Mouse (Mus musculus): ENCODE data around the gene Arhgef15. TPM values are rescaled to one million over a fixed set of nuclear protein-coding genes. Genes with fewer than 3 reads are reported as not detected.

Arhgef15 gene
- total RNA-seq, 2 experiments from 2014 or later: 16.9 to 19.0 TPM

DNA sequence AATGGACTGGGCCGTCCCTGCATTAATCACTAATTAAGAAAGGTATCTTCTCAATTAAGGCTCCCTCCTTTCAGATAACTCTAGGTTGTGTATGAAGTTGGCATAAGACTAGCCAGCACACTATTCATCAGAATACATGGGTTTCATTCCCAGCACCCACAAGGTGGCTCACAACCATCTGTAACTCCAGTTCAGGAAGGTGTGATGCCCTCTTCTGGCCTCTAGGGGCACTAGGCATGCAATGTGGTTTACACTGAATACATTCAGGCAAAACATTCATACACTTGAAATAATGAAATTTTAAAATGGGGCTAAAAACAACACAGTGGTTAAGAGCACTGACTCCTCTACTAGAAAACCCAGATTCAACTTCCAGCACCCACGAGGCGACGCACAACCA lies 60.2 kb downstream of the Arhgef15 start:
- no peak for DNase-seq (ENCODE audit: low spot score in 2 of 2)

GRCm38 (mm10) chr11:68896247-68896646 lies 61.0 kb downstream of the Arhgef15 start:
- DNase-seq (ENCODE audit: low spot score in 2 of 2): no peak

- no peak for DNase-seq (ENCODE audit: low spot score in 2 of 2)
Measured at GRCm38 (mm10) chr11:68893911-68894464, 63.3 kb downstream of the Arhgef15 start.

Small RNAs within 50 kb of the gene (microRNA-seq; reads per million reads assigned to microRNA genes)
- not detected for gene Mir3062

Other genes with a start within 250 kb of the Arhgef15 start
- gene Ndel1, start 85.6 kb downstream of the Arhgef15 start, total RNA-seq (2021): 10 to 100 TPM; 76.4 to 86.4 TPM
- gene Rnf222, start 68.9 kb downstream of the Arhgef15 start, total RNA-seq (2021): under 1 TPM in 1 of 2 experiments, not detected in 1; 0.07 TPM
- 1,000 to 10,000 TPM; 1,219 to 1,338 TPM for gene Rpl26, start 55.9 kb downstream of the Arhgef15 start, total RNA-seq (2021)
- not detected for gene Odf4, start 30.4 kb downstream of the Arhgef15 start, total RNA-seq (2021)
- 1 to 10 TPM; 1.1 to 2.7 TPM for gene Slc25a35, start 10.7 kb upstream of the Arhgef15 start, total RNA-seq (2021)
- 10 to 100 TPM; 23.5 to 25.1 TPM for gene Rangrf, start 17.7 kb upstream of the Arhgef15 start, total RNA-seq (2021)
- 10 to 100 TPM; 14.9 to 16.8 TPM for gene Pfas, start 51.0 kb upstream of the Arhgef15 start, total RNA-seq (2021)
- gene Ctc1, start 58.4 kb upstream of the Arhgef15 start, total RNA-seq (2021): 10 to 100 TPM; 21.9 to 23.1 TPM
- 10 to 100 TPM; 25.6 TPM for gene Aurkb, start 88.2 kb upstream of the Arhgef15 start, total RNA-seq (2021)
- gene Borcs6, start 102.2 kb upstream of the Arhgef15 start, total RNA-seq (2021): 10 to 100 TPM; 14.6 to 14.9 TPM
- gene Tmem107, start 113.3 kb upstream of the Arhgef15 start, total RNA-seq (2021): 10 to 100 TPM; 11.7 to 14.3 TPM
- gene Vamp2, start 131.0 kb upstream of the Arhgef15 start, total RNA-seq (2021): 10 to 100 TPM; 61.1 to 70.4 TPM
- gene Per1, start 137.7 kb upstream of the Arhgef15 start, total RNA-seq (2021): 10 to 100 TPM; 32.1 to 49.3 TPM
- under 1 TPM; 0.34 to 0.54 TPM for gene Hes7, start 162.9 kb upstream of the Arhgef15 start, total RNA-seq (2021)
- under 1 TPM; 0.29 to 0.56 TPM for gene 9130213A22Rik, start 165.1 kb upstream of the Arhgef15 start, total RNA-seq (2021)
- under 1 TPM in 1 of 2 experiments, not detected in 1; 0.23 TPM for gene Aloxe3, start 168.4 kb upstream of the Arhgef15 start, total RNA-seq (2021)
- gene Alox12b, start 199.5 kb upstream of the Arhgef15 start, total RNA-seq (2021): not detected
- not detected for gene Alox8, start 240.4 kb upstream of the Arhgef15 start, total RNA-seq (2021)